Mouse (Mus musculus) lung, embryonic 16.5 days (tissue): ENCODE results near the gene Ttbk2. TPM values are rescaled to one million over a fixed set of nuclear protein-coding genes. Genes with fewer than 3 reads are reported as not detected.
A peak's percentile ranks its signal among the peaks of the same experiment; 100 is the strongest.

Experiments
- ATAC-seq: fragments of 200-750 bp; cut with Nextera tagmentation; 2 replicates; pipeline ENCODE4 v1.8.0; 2017; ENCODE audit warnings: low read depth, mild to moderate bottlenecking, moderate library complexity
- H3K27ac ChIP-seq: fragments of 300-500 bp; sonication (generic); 2 replicates; pipeline ENCODE4 v1.5.1; 2014; ENCODE audit warnings: mild to moderate bottlenecking, control low read depth, low read length
- H3K27me3 ChIP-seq: fragments of 300-500 bp; sonication (generic); 2 replicates; pipeline ENCODE4 v1.6.1; 2014; ENCODE audit warnings: low read depth, low read length, mixed read lengths; ENCODE audit not compliant: control insufficient read depth, insufficient read depth
- H3K36me3 ChIP-seq: fragments of 300-500 bp; sonication (generic); 2 replicates; pipeline ENCODE4 v1.6.1; 2014; ENCODE audit warnings: low read length; ENCODE audit not compliant: control insufficient read depth, insufficient read depth
- H3K4me1 ChIP-seq: fragments of 300-500 bp; sonication (generic); replicated peaks from 2 replicates; pipeline ENCODE4 v1.6.1; 2014; ENCODE audit warnings: low read length, mixed read lengths; ENCODE audit not compliant: control insufficient read depth, insufficient read depth
- H3K4me2 ChIP-seq: fragments of 300-500 bp; sonication (generic); 2 replicates; pipeline ENCODE4 v1.6.1; 2014; ENCODE audit warnings: low read depth, low read length, control low read depth
- H3K4me3 ChIP-seq: fragments of 300-500 bp; sonication (generic); 2 replicates; pipeline ENCODE4 v1.5.1; 2014; ENCODE audit warnings: mild to moderate bottlenecking, low read length, control low read depth
- H3K9ac ChIP-seq: fragments of 300-500 bp; sonication (generic); 2 replicates; pipeline ENCODE4 v1.6.1; 2014; ENCODE audit warnings: low read length, control low read depth
- H3K9me3 ChIP-seq: fragments of 300-500 bp; sonication (generic); 2 replicates; pipeline ENCODE4 v1.6.1; 2016; ENCODE audit warnings: low read length; ENCODE audit not compliant: control insufficient read depth
- WGBS: fragments of 180-500 bp; shearing (Covaris S2); extraction: QIAGEN DNeasy Blood & Tissue Kit; methylation state at CpG from one replicate; pipeline ENCODE4 v1.1.7; 2014; 5-methylcytosine and 5-hydroxymethylcytosine counted together
- polyA plus RNA-seq: library from polyadenylated mRNA; unstranded; fragments of >200 nt; fragmentation: Nextera tagmentation; extraction: Ambion mirVana; gene quantifications from 2 replicates; pipeline ENCODE4 v1.2.1, GENCODE M21; 2015

The Ttbk2 gene
- polyA plus RNA-seq, 1 experiment from 2014 or later = 2.2 TPM

DNA sequence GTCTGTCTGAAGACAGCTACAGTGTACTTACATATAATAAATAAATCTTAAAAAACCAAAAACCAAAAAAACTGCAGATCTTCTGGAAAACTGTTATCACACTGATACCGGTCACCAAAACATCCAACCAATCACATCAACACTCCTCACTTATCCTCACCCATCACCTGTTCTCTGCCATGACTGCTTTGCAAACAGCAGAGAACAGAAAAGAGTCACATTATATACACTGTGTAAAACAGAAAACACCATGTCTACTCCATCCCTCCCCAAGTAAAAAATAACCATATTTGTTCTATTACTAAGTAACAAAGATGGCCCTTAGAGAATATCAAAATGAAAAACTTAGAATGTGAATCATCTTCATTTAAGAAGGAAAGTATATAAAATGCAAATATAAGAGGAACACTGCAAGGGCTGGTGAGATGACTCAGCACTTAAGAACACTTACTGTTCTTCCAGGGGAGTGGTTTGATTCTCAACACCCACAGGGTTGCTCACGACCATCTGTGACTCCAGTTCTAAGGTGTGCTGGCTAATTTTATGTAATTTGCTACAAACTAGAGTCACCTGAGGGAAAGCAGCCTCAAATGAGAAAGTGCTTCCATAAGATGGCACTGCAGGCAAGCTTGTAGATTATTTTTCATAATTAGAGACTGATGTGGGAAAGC lies 80.0 kb downstream of the Ttbk2 start:
- no peak overlapping the region for H3K4me3 ChIP-seq
- no peaks in the 10 kb centered on the region for H3K27me3 ChIP-seq
- no peaks in the 10 kb centered on the region for H3K4me1 ChIP-seq
- no peak overlapping the region for H3K27ac ChIP-seq
- WGBS = 75% methylated on average over 2 of the region's 2 CpGs
- H3K36me3 ChIP-seq = no peaks in the 10 kb centered on the region
- no peak for ATAC-seq
- H3K4me2 ChIP-seq = no peak overlapping the region
- no peaks in the 10 kb centered on the region for H3K9me3 ChIP-seq
- H3K9ac ChIP-seq = no peak overlapping the region

DNA sequence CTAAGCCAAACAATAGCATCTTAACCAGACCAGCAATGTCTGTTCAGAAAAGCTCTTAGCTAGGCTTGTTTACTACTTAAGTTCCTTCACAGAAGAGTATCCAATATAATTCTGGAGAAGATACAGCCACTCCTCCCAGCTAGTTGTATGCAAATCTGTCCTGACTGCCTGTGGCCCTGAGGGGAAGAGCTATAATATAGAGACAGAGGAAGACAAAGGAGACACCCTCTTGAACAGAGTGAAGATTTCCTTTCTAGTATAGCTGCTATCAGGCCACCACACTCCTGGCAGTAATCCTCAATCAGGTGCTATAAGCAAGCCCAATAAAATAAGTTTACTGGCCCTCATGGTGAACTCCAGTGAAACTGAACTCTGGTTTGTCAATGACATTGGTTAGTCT lies 88.5 kb downstream of the Ttbk2 start:
- Histone ChIP-seq H3K9ac (no peak overlapping the region), H3K9me3 (no peaks in the 10 kb centered on the region), H3K27me3 (no peaks in the 10 kb centered on the region), H3K36me3 (peaks cover 3% of the 10 kb centered on the region; the same call in 1 of the 2 replicates), H3K4me3 (no peak overlapping the region), H3K27ac (no peak overlapping the region), H3K4me1 (no peaks in the 10 kb centered on the region), H3K4me2 (no peak overlapping the region)
- ATAC-seq = no peak

GRCm38 (mm10) chr2:120748041-120748440 lies 102.4 kb downstream of the Ttbk2 start:
- H3K9ac ChIP-seq = no peak overlapping the region
- no peak overlapping the region for H3K4me3 ChIP-seq
- H3K4me2 ChIP-seq = no peak overlapping the region
- no peaks in the 10 kb centered on the region for H3K4me1 ChIP-seq
- no peaks in the 10 kb centered on the region for H3K27me3 ChIP-seq
- WGBS = 97% methylated on average over 2 of the region's 2 CpGs
- no peak for ATAC-seq
- H3K9me3 ChIP-seq = no peaks in the 10 kb centered on the region
- no peak overlapping the region for H3K27ac ChIP-seq
- H3K36me3 ChIP-seq = peaks cover 12% of the 10 kb centered on the region

DNA sequence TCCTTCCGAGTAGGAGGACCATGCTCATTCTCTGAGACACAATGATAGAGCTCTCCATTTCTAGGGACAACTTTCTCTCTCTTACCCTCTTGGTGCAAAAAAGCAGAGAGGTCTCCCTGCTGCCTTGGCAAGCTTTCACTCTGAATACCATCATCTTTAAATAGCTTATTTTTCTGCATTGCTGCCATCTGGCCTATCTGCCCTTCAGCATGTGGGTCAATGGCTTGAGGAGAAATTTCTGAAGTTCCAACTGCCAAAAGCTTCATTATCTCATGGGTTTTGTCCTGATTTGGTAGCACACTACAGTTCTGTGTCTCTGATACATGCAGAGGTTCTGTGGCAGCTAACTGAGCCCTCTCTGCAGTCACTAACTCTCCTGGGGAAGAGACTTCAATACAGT lies 104.9 kb downstream of the Ttbk2 start:
- peaks cover 12% of the 10 kb centered on the region for H3K36me3 ChIP-seq
- no peak overlapping the region for H3K9ac ChIP-seq
- no peaks in the 10 kb centered on the region for H3K4me1 ChIP-seq
- no peaks in the 10 kb centered on the region for H3K9me3 ChIP-seq
- no peak for ATAC-seq
- H3K4me3 ChIP-seq = no peak overlapping the region
- H3K27ac ChIP-seq = no peak overlapping the region
- 94% methylated on average over 1 of the region's 1 CpGs for WGBS
- no peak overlapping the region for H3K4me2 ChIP-seq
- H3K27me3 ChIP-seq = no peaks in the 10 kb centered on the region

- H3K36me3 ChIP-seq = peaks cover 12% of the 10 kb centered on the region
- H3K9ac ChIP-seq = peak overlapping the region; percentile 65
- no peaks in the 10 kb centered on the region for H3K27me3 ChIP-seq
- peak overlapping the region; percentile 99 for H3K4me2 ChIP-seq
- peaks cover 26% of the 10 kb centered on the region for H3K4me1 ChIP-seq
- H3K4me3 ChIP-seq = peak overlapping the region; percentile 95
- no peaks in the 10 kb centered on the region for H3K9me3 ChIP-seq
- no peak for ATAC-seq
- peak overlapping the region; percentile 95 for H3K27ac ChIP-seq
- WGBS = 40% methylated on average over 7 of the region's 7 CpGs
These were observed 118.4 kb downstream of the Ttbk2 start for GRCm38 (mm10) chr2:120731877-120732530.

DNA sequence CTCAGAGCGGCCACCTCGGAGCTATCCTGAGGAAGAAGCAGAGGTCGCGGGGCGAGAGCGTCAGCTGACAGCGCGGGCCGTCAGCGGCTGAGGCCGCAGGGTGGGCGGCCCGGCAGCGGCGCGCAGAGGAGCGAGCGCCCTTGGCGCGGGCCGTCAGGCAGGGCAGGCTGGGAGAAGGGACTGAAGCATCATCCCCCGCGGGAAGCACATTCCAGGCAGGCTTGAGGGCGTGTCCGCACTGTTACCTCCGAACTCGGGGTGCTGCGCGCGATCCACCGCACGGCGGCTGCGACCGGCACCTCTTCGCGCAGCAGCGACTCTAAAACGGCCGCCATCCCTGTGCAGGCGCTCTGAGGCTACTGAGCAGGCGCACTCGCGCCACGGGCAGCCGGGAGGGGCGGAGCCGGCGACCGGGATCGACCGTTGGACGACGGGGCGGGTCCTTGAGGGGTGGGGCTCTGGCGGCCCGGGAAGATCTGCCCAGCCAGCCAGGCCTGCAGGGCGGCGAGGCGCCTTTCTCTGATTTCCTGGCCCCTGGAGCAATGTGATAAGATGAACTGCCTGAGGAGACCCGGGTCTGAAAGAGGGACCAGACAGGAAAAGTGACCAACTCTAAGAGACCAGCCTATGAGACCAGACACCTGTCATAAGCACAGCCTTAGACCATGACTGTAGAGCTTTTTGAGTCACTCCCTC lies 119.1 kb downstream of the Ttbk2 start:
- H3K4me2 ChIP-seq = peak overlapping the region; percentile 99
- peak overlapping the region; percentile 95 for H3K9ac ChIP-seq
- under 1% methylated on average over 57 of the region's 61 CpGs for WGBS
- peaks cover 18% of the 10 kb centered on the region for H3K36me3 ChIP-seq
- H3K4me3 ChIP-seq = peak overlapping the region; percentile 95
- ATAC-seq = peak; percentile 99
- H3K4me1 ChIP-seq = peaks cover 26% of the 10 kb centered on the region
- peak overlapping the region; percentile 95 for H3K27ac ChIP-seq
- H3K9me3 ChIP-seq = no peaks in the 10 kb centered on the region
- H3K27me3 ChIP-seq = no peaks in the 10 kb centered on the region

DNA sequence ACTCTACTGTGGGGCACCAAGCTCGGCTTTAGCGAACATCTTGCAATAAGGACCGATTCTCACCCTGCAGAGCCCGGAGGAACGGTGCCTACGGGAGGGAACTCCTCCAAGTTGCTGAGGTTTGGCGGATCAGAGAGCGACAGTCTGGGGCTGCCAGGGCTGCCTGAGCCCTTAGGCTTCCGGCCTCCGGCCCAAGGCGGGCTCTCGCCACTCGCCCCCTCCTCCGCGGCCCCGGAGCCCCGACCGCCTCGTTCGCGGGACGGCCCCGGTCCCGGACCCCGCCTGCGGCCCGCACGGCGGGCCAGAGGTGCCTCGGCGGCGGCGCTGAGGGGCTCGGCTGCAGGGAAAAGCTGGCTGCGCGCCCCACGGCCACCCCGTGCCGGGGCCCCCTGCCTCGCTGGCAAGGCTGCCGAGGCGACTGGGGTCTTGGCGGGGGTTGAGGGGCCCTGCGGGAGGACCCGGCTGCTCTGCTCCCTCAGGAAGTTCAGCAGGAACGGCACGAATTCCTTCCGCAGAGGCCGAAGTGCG lies 119.7 kb downstream of the Ttbk2 start:
- H3K9me3 ChIP-seq = no peaks in the 10 kb centered on the region
- H3K4me1 ChIP-seq = peaks cover 26% of the 10 kb centered on the region
- no peaks in the 10 kb centered on the region for H3K27me3 ChIP-seq
- H3K9ac ChIP-seq = peak overlapping the region; percentile 95
- under 1% methylated on average over 48 of the region's 50 CpGs for WGBS
- H3K27ac ChIP-seq = peak overlapping the region; percentile 95
- H3K36me3 ChIP-seq = peaks cover 24% of the 10 kb centered on the region
- ATAC-seq = peak; percentile 37
- peak overlapping the region; percentile 99 for H3K4me2 ChIP-seq
- H3K4me3 ChIP-seq = peak overlapping the region; percentile 95

DNA sequence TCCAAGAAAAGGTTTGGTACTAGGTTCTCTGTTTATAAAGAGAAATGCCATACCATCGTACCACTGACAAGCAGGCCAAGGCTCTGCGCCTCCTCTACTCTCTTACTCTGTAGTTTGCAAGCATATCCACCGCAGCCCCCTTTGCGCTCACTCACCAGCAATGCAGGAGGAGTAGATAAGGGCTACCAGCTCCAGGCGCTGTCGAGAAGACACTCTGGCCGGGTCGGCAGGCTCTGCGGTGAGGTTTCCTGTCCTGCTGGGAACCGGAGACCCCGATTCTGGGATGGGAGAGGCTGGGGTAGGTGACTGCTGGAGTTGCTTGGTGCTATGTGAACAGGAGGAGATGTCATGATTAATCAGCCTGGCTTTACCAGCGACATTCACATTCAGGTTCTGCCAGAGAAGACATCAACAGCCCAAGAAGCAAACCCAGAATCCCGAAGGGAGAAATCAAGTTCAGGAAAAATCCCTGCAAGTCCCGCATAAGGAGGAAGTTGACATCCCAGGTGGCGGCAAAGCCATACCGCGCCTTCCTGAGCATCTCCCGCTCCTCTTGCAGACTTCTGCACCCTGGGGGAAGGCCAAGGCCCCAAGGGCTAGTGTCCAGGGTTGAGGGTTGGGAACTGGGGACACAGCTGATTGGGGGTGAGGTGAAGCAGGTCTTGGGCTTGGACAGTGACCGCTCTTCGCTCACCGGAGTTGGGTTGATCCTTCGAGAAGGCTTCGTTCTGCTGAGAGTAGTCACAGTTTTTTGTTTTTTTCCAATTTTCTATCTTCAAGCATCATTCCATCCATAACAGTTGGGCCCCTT lies 120.4 kb downstream of the Ttbk2 start:
- WGBS = 5% methylated on average over 23 of the region's 23 CpGs
- no peak overlapping the region for H3K27ac ChIP-seq
- H3K4me2 ChIP-seq = peak overlapping the region; percentile 99
- H3K4me3 ChIP-seq = peak overlapping the region; percentile 95
- peak overlapping the region; percentile 95 for H3K9ac ChIP-seq
- peaks cover 32% of the 10 kb centered on the region for H3K36me3 ChIP-seq
- peaks cover 26% of the 10 kb centered on the region for H3K4me1 ChIP-seq
- no peaks in the 10 kb centered on the region for H3K9me3 ChIP-seq
- no peaks in the 10 kb centered on the region for H3K27me3 ChIP-seq
- ATAC-seq = no peak
